Mouse (Mus musculus): ENCODE data around the gene Tax1bp1. TPM values are rescaled to one million over a fixed set of nuclear protein-coding genes. Genes with fewer than 3 reads are reported as not detected.

Gene Tax1bp1
- polyA plus RNA-seq, 1 experiment from 2014 or later = 154 TPM

GRCm38 (mm10) chr6:52778523-52778922 is 65.0 kb downstream of the Tax1bp1 start:
- Histone ChIP-seq H3K36me3 (peaks cover 3% of the 10 kb centered on the region; the same call in 1 of the 2 replicates), H3K4me2 (no peak overlapping the region), H3K27ac (no peak overlapping the region), H3K27me3 (no peaks in the 10 kb centered on the region), H3K9me3 (no peaks in the 10 kb centered on the region), H3K9ac (no peak overlapping the region), H3K4me1 (peaks cover 9% of the 10 kb centered on the region; the same call in 1 of the 2 replicates), H3K4me3 (no peak overlapping the region)
- WGBS = 39% methylated on average over 5 of the region's 5 CpGs
- no peak for ATAC-seq (ENCODE audit: insufficient number of reproducible peaks, low FRiP score, low TSS enrichment, low read depth)

- Histone ChIP-seq H3K9me3 (no peaks in the 10 kb centered on the region), H3K27me3 (no peaks in the 10 kb centered on the region), H3K36me3 (peaks cover 3% of the 10 kb centered on the region; the same call in 1 of the 2 replicates), H3K4me1 (peaks cover 9% of the 10 kb centered on the region; the same call in 1 of the 2 replicates), H3K4me2 (no peak overlapping the region), H3K9ac (no peak overlapping the region), H3K4me3 (no peak overlapping the region), H3K27ac (no peak overlapping the region)
- 32% methylated on average over 5 of the region's 5 CpGs for WGBS
- no peak for ATAC-seq (ENCODE audit: insufficient number of reproducible peaks, low FRiP score, low TSS enrichment, low read depth)
Measured at GRCm38 (mm10) chr6:52779546-52779945, 66.0 kb downstream of the Tax1bp1 start.

GRCm38 (mm10) chr6:52790316-52790715 is 76.8 kb downstream of the Tax1bp1 start:
- ATAC-seq (ENCODE audit: insufficient number of reproducible peaks, low FRiP score, low TSS enrichment, low read depth) = no peak
- Histone ChIP-seq H3K36me3 (no peaks in the 10 kb centered on the region), H3K27ac (no peak overlapping the region), H3K4me3 (no peak overlapping the region), H3K9me3 (no peaks in the 10 kb centered on the region), H3K4me2 (no peak overlapping the region), H3K27me3 (no peaks in the 10 kb centered on the region), H3K9ac (no peak overlapping the region), H3K4me1 (peaks cover 27% of the 10 kb centered on the region)
- 49% methylated on average over 10 of the region's 10 CpGs for WGBS

- Histone ChIP-seq H3K27ac (no peak overlapping the region), H3K9me3 (no peaks in the 10 kb centered on the region), H3K36me3 (no peaks in the 10 kb centered on the region), H3K4me3 (no peak overlapping the region), H3K27me3 (no peaks in the 10 kb centered on the region), H3K4me2 (no peak overlapping the region), H3K9ac (no peak overlapping the region), H3K4me1 (peaks cover 31% of the 10 kb centered on the region)
- no peak for ATAC-seq (ENCODE audit: insufficient number of reproducible peaks, low FRiP score, low TSS enrichment, low read depth)
- WGBS = 82% methylated on average over 4 of the region's 4 CpGs
Measured at GRCm38 (mm10) chr6:52790781-52791180, 77.3 kb downstream of the Tax1bp1 start.

GRCm38 (mm10) chr6:52792455-52792854 is 78.9 kb downstream of the Tax1bp1 start:
- Histone ChIP-seq H3K4me2 (no peak overlapping the region), H3K4me3 (no peak overlapping the region), H3K4me1 (peaks cover 47% of the 10 kb centered on the region), H3K27me3 (no peaks in the 10 kb centered on the region), H3K9me3 (no peaks in the 10 kb centered on the region), H3K36me3 (no peaks in the 10 kb centered on the region), H3K9ac (no peak overlapping the region), H3K27ac (no peak overlapping the region)
- ATAC-seq (ENCODE audit: insufficient number of reproducible peaks, low FRiP score, low TSS enrichment, low read depth) = no peak
- 82% methylated on average over 3 of the region's 3 CpGs for WGBS

- Histone ChIP-seq H3K27ac (peak overlapping the region; percentile 87), H3K4me1 (peaks cover 53% of the 10 kb centered on the region), H3K27me3 (no peaks in the 10 kb centered on the region), H3K9ac (no peak overlapping the region), H3K36me3 (no peaks in the 10 kb centered on the region), H3K4me2 (0 out of 2 replicates have a peak overlapping the region, but pooled peaks have one; percentile 2), H3K9me3 (no peaks in the 10 kb centered on the region), H3K4me3 (no peak overlapping the region)
- peak; percentile 19; the same call in 1 of the 2 replicates for ATAC-seq (ENCODE audit: insufficient number of reproducible peaks, low FRiP score, low TSS enrichment, low read depth)
- WGBS = 28% methylated on average over 16 of the region's 16 CpGs
Measured at GRCm38 (mm10) chr6:52795029-52795841, 81.7 kb downstream of the Tax1bp1 start.

GRCm38 (mm10) chr6:52796035-52796598 is 82.6 kb downstream of the Tax1bp1 start:
- 0 out of 2 replicates have a peak overlapping the region, but pooled peaks have one; percentile 14 for H3K4me2 ChIP-seq
- 46% methylated on average over 9 of the region's 9 CpGs for WGBS
- H3K36me3 ChIP-seq = no peaks in the 10 kb centered on the region

GRCm38 (mm10) chr6:52796691-52797090 is 83.2 kb downstream of the Tax1bp1 start:
- Histone ChIP-seq H3K4me2 (no peak overlapping the region), H3K36me3 (no peaks in the 10 kb centered on the region), H3K9me3 (no peaks in the 10 kb centered on the region), H3K9ac (no peak overlapping the region), H3K4me3 (no peak overlapping the region), H3K4me1 (peaks cover 57% of the 10 kb centered on the region), H3K27me3 (no peaks in the 10 kb centered on the region), H3K27ac (peak overlapping the region; percentile 87)
- WGBS = 30% methylated on average over 1 of the region's 1 CpGs
- no peak for ATAC-seq (ENCODE audit: insufficient number of reproducible peaks, low FRiP score, low TSS enrichment, low read depth)

More at GRCm38 (mm10) chr6:52796035-52796598, 82.6 kb downstream of the Tax1bp1 start:
- Histone ChIP-seq H3K27me3 (no peaks in the 10 kb centered on the region), H3K4me3 (no peak overlapping the region), H3K4me1 (peaks cover 51% of the 10 kb centered on the region), H3K27ac (peak overlapping the region; percentile 87), H3K9ac (no peak overlapping the region), H3K9me3 (no peaks in the 10 kb centered on the region)
- ATAC-seq (ENCODE audit: insufficient number of reproducible peaks, low FRiP score, low TSS enrichment, low read depth) = 0 out of 2 replicates have a peak, but pooled peaks have one; percentile 26

- Histone ChIP-seq H3K4me2 (no peak overlapping the region), H3K4me1 (peaks cover 63% of the 10 kb centered on the region), H3K36me3 (no peaks in the 10 kb centered on the region), H3K4me3 (no peak overlapping the region), H3K9me3 (no peaks in the 10 kb centered on the region), H3K9ac (no peak overlapping the region), H3K27ac (peak overlapping the region; percentile 87), H3K27me3 (no peaks in the 10 kb centered on the region)
- no peak for ATAC-seq (ENCODE audit: insufficient number of reproducible peaks, low FRiP score, low TSS enrichment, low read depth)
- 34% methylated on average over 6 of the region's 6 CpGs for WGBS
Measured at GRCm38 (mm10) chr6:52797252-52797800, 83.8 kb downstream of the Tax1bp1 start.

- Histone ChIP-seq H3K36me3 (no peaks in the 10 kb centered on the region), H3K9ac (no peak overlapping the region), H3K27me3 (0 out of 2 replicates have a peak, but pooled peaks cover 3% of the 10 kb centered on the region), H3K4me3 (no peak overlapping the region), H3K27ac (peak overlapping the region; percentile 72), H3K9me3 (no peaks in the 10 kb centered on the region), H3K4me2 (0 out of 2 replicates have a peak overlapping the region, but pooled peaks have one; percentile 10), H3K4me1 (peaks cover 36% of the 10 kb centered on the region)
- 16% methylated on average over 9 of the region's 9 CpGs for WGBS
- ATAC-seq (ENCODE audit: insufficient number of reproducible peaks, low FRiP score, low TSS enrichment, low read depth) = peak; percentile 47
Measured at GRCm38 (mm10) chr6:52802181-52802580, 88.7 kb downstream of the Tax1bp1 start.

- Histone ChIP-seq H3K27me3 (0 out of 2 replicates have a peak, but pooled peaks cover 3% of the 10 kb centered on the region), H3K4me2 (no peak overlapping the region), H3K9me3 (no peaks in the 10 kb centered on the region), H3K27ac (no peak overlapping the region), H3K9ac (no peak overlapping the region), H3K4me3 (no peak overlapping the region), H3K4me1 (peaks cover 32% of the 10 kb centered on the region), H3K36me3 (no peaks in the 10 kb centered on the region)
- peak; percentile 64 for ATAC-seq (ENCODE audit: insufficient number of reproducible peaks, low FRiP score, low TSS enrichment, low read depth)
- WGBS = 69% methylated on average over 3 of the region's 3 CpGs
Measured at GRCm38 (mm10) chr6:52805237-52805856, 91.8 kb downstream of the Tax1bp1 start.
